Mouse (Mus musculus): ENCODE data around the gene Rnf126. TPM values are rescaled to one million over a fixed set of nuclear protein-coding genes. Genes with fewer than 3 reads are reported as not detected.

Gene Rnf126
- polyA plus RNA-seq, 2 experiments: 27.7 to 46.4 TPM

DNA sequence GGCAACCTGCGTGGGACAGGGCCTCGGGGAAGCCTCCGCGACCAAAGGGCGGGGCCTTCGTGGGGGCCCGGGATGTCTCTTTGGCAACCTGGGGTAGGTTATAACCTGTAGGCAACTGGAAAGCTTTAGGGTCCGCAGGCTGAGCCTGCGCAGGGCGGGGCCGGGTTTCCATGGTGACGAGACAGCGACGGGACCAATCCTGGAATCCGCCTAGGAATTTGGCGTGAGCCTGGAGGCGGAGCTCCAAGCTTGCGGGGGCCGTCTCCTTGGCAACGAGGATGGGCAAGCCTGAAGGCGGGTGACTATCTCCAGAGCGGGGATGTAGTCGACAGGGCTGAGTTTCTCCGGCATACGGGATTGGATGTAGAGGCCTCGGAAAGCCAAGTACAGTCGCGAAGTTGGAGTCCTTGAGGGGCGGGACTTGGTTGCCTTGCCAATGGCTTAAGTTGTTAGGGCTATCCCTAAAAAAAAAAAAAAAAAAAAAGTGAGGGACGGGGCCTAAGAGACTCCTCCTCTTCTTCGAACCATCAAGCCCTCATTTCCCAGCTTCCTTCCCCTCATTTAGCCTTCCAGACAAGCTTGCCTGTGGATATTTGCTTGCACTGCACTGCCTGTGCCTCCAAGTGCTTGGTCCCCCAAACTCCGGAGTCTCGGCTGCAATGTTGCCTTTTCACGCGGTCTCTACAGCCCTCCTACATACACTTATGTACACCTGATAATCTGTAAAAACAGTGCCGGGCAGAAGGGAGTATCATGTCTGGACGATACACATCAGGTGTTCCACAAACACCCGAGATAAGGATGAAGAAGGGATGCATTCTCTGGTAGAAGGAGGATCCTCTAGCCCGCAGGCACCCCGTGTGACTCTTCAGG lies 856 bp upstream of the Rnf126 start:
- H3K4me1 ChIP-seq (replicated peaks; ENCODE audit: control insufficient read depth in 2 of 2, insufficient read depth in 2 of 2, low read length in 1 of 2): peaks cover 14 to 16% of the 10 kb centered on the region in 2 experiments
- TF ChIP-seq EP300 (IDR thresholded peaks at IDR 0.05; ENCODE audit: low read depth): no peak
- TF ChIP-seq CTCF (IDR thresholded peaks at IDR 0.05; ENCODE audit: low read depth): 0 out of 2 replicates have a peak, but pooled peaks have one; percentile 1
- H3K36me3 ChIP-seq (replicated peaks; ENCODE audit: control insufficient read depth, insufficient read depth, low read depth): no peaks in the 10 kb centered on the region
- peak; percentile 64 to 76 (median 70) for DNase-seq (ENCODE audit: low read depth in 3 of 3, low spot score in 3 of 3)
- peak overlapping the region; percentile 72 to 89 for H3K4me3 ChIP-seq (ENCODE audit: insufficient read depth in 1 of 2, low read depth in 2 of 2, low read length in 2 of 2)
- H3K9ac ChIP-seq (replicated peaks): peak overlapping the region; percentile 31
- peak overlapping the region; percentile 3 for H3K27ac ChIP-seq
- WGBS (ENCODE audit: insufficient replicate concordance): 10% methylated on average over 40 of the region's 40 CpGs
- peak; percentile 46 for ATAC-seq (ENCODE audit: insufficient read depth)
- peak overlapping the region; percentile 89 for H3K4me2 ChIP-seq (ENCODE audit: low read depth)
- no peaks in the 10 kb centered on the region for H3K27me3 ChIP-seq (ENCODE audit: control insufficient read depth, insufficient read depth, low read length)
- H3K9me3 ChIP-seq (ENCODE audit: control insufficient read depth, low read length): no peaks in the 10 kb centered on the region

DNA sequence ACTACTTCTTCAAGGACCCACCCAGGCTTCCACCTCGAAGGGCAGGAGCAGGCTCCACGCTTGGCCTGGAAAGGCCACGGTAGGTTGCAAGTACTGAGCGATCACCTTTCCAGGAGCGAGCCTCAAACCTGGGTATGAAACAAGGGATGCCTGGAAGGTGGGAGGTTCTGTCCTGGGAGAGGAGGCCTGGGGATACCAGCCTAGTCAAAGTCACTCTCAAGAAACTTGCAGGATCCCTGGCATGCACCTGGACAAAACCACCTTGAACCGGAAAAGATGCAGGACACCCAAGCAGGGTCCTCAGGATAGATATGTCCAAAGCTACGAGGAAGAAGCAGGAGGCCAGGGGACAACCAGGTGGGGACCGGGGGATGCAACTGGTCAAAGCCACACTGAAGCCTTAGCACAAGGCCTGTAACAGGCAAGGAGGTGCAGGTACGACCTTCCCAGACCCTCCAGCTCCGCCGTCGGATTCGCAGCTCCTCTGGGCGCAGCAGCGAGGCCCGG lies 698 bp downstream of the Rnf126 start:
- peaks cover 12% of the 10 kb centered on the region for H3K36me3 ChIP-seq (replicated peaks; ENCODE audit: control insufficient read depth, insufficient read depth, low read depth)

GRCm38 (mm10) chr10:79765228-79765745 lies 1.5 kb downstream of the Rnf126 start:
- Histone ChIP-seq H3K4me1 (replicated peaks; ENCODE audit: control insufficient read depth in 2 of 2, insufficient read depth in 2 of 2, low read length in 1 of 2) (peaks cover 14 to 16% of the 10 kb centered on the region in 2 experiments), H3K9ac (replicated peaks) (peak overlapping the region; percentile 9; the same call in 1 of the 2 replicates), H3K4me2 (ENCODE audit: low read depth) (peak overlapping the region; percentile 89), H3K27ac (no peak overlapping the region), H3K36me3 (replicated peaks; ENCODE audit: control insufficient read depth, insufficient read depth, low read depth) (peaks cover 19% of the 10 kb centered on the region), H3K4me3 (ENCODE audit: insufficient read depth in 1 of 2, low read depth in 2 of 2, low read length in 2 of 2) (peak overlapping the region; percentile 72 to 89), H3K27me3 (ENCODE audit: control insufficient read depth, insufficient read depth, low read length) (no peaks in the 10 kb centered on the region), H3K9me3 (ENCODE audit: control insufficient read depth, low read length) (no peaks in the 10 kb centered on the region)
- DNase-seq (ENCODE audit: low read depth in 3 of 3, low spot score in 3 of 3): no peak
- WGBS (ENCODE audit: insufficient replicate concordance): 64% methylated on average over 2 of the region's 2 CpGs
- ATAC-seq (ENCODE audit: insufficient read depth): no peak
- TF ChIP-seq CTCF (IDR thresholded peaks at IDR 0.05; ENCODE audit: low read depth) (no peak), EP300 (IDR thresholded peaks at IDR 0.05; ENCODE audit: low read depth) (no peak)

More for the DNA sequence above, 698 bp downstream of the Rnf126 start:
- TF ChIP-seq CTCF (IDR thresholded peaks at IDR 0.05; ENCODE audit: low read depth) (no peak), EP300 (IDR thresholded peaks at IDR 0.05; ENCODE audit: low read depth) (no peak)
- Histone ChIP-seq H3K4me1 (replicated peaks; ENCODE audit: control insufficient read depth in 2 of 2, insufficient read depth in 2 of 2, low read length in 1 of 2) (peaks cover 14 to 16% of the 10 kb centered on the region in 2 experiments), H3K9me3 (ENCODE audit: control insufficient read depth, low read length) (no peaks in the 10 kb centered on the region), H3K27ac (peak overlapping the region; percentile 3), H3K4me3 (ENCODE audit: insufficient read depth in 1 of 2, low read depth in 2 of 2, low read length in 2 of 2) (peak overlapping the region; percentile 72 to 89), H3K9ac (replicated peaks) (peak overlapping the region; percentile 76), H3K27me3 (ENCODE audit: control insufficient read depth, insufficient read depth, low read length) (no peaks in the 10 kb centered on the region), H3K4me2 (ENCODE audit: low read depth) (peak overlapping the region; percentile 89)
- WGBS (ENCODE audit: insufficient replicate concordance): 5% methylated on average over 16 of the region's 16 CpGs
- no peak for DNase-seq (ENCODE audit: low read depth in 3 of 3, low spot score in 3 of 3)
- ATAC-seq (ENCODE audit: insufficient read depth): no peak

DNA sequence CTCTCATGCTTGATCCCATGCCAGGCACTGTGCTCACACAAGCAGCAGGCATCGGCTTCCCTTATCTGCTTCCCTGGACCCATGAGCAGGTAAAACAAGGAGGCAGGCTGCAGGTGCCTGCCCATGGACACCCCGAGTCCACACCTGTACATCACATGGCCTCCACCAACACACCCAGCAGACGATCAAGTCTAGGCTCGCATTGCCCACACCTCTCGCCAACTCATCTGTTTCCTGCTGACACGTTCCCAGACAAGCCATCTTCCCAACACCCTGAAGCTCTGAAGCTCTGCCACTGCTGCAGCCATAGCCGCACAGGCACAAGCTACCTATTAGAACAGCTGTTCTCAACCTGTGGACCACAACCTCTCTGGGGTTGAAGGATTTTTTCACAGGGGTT lies 2.5 kb downstream of the Rnf126 start:
- DNase-seq (ENCODE audit: low read depth in 3 of 3, low spot score in 3 of 3) (no peak), ATAC-seq (ENCODE audit: insufficient read depth) (no peak)
- Histone ChIP-seq H3K9me3 (ENCODE audit: control insufficient read depth, low read length) (no peaks in the 10 kb centered on the region), H3K4me1 (replicated peaks; ENCODE audit: control insufficient read depth in 2 of 2, insufficient read depth in 2 of 2, low read length in 1 of 2) (peaks cover 14 to 16% of the 10 kb centered on the region in 2 experiments), H3K4me3 (ENCODE audit: insufficient read depth in 1 of 2, low read depth in 2 of 2, low read length in 2 of 2) (no peak overlapping the region), H3K36me3 (replicated peaks; ENCODE audit: control insufficient read depth, insufficient read depth, low read depth) (peaks cover 19% of the 10 kb centered on the region), H3K27ac (no peak overlapping the region), H3K4me2 (ENCODE audit: low read depth) (no peak overlapping the region), H3K9ac (replicated peaks) (no peak overlapping the region), H3K27me3 (ENCODE audit: control insufficient read depth, insufficient read depth, low read length) (no peaks in the 10 kb centered on the region)
- TF ChIP-seq EP300 (IDR thresholded peaks at IDR 0.05; ENCODE audit: low read depth): no peak
- WGBS (ENCODE audit: insufficient replicate concordance): 66% methylated on average over 7 of the region's 7 CpGs

- H3K4me1 ChIP-seq (replicated peaks; ENCODE audit: control insufficient read depth in 2 of 2, insufficient read depth in 2 of 2, low read length in 1 of 2): peaks cover 12 to 14% of the 10 kb centered on the region in 2 experiments
- no peak overlapping the region for H3K9ac ChIP-seq (replicated peaks)
- DNase-seq (ENCODE audit: low read depth in 3 of 3, low spot score in 3 of 3) (no peak), ATAC-seq (ENCODE audit: insufficient read depth) (no peak)
- H3K27ac ChIP-seq: no peak overlapping the region
- no peaks in the 10 kb centered on the region for H3K27me3 ChIP-seq (ENCODE audit: control insufficient read depth, insufficient read depth, low read length)
- H3K4me3 ChIP-seq (ENCODE audit: insufficient read depth in 1 of 2, low read depth in 2 of 2, low read length in 2 of 2): no peak overlapping the region
- no peak overlapping the region for H3K4me2 ChIP-seq (ENCODE audit: low read depth)
- peaks cover 31% of the 10 kb centered on the region for H3K36me3 ChIP-seq (replicated peaks; ENCODE audit: control insufficient read depth, insufficient read depth, low read depth)
- no peak for TF ChIP-seq CTCF (IDR thresholded peaks at IDR 0.05; ENCODE audit: low read depth)
- no peak for TF ChIP-seq EP300 (IDR thresholded peaks at IDR 0.05; ENCODE audit: low read depth)
- WGBS (ENCODE audit: insufficient replicate concordance): 85% methylated on average over 3 of the region's 3 CpGs
- H3K9me3 ChIP-seq (ENCODE audit: control insufficient read depth, low read length): no peaks in the 10 kb centered on the region
Measured at GRCm38 (mm10) chr10:79762875-79763274, 3.9 kb downstream of the Rnf126 start.
